Mouse (Mus musculus) gastrocnemius, postnatal 4 days (tissue): ENCODE results near the gene Stpg1. TPM values are rescaled to one million over a fixed set of nuclear protein-coding genes. Genes with fewer than 3 reads are reported as not detected.

Source experiments
- DNase-seq, 2 experiments: peaks; one replicate each; pipeline ENCODE4 v3.0.0; 2021 to 2022; ENCODE audit warnings: low spot score in 2 of 2, mixed read lengths in 2 of 2
- total RNA-seq, 2 experiments: library from RNA; stranded (reverse); gene quantifications; 2 replicates each; pipeline ENCODE4 v1.2.3; 2021

Gene Stpg1
- total RNA-seq, 2 experiments from 2014 or later: not detected

- no peak for DNase-seq
Observed at GRCm38 (mm10) chr4:135509515-135509914, 14.9 kb downstream of the Stpg1 start.

- no peak for DNase-seq
Observed at GRCm38 (mm10) chr4:135513865-135514264, 19.3 kb downstream of the Stpg1 start.

DNA sequence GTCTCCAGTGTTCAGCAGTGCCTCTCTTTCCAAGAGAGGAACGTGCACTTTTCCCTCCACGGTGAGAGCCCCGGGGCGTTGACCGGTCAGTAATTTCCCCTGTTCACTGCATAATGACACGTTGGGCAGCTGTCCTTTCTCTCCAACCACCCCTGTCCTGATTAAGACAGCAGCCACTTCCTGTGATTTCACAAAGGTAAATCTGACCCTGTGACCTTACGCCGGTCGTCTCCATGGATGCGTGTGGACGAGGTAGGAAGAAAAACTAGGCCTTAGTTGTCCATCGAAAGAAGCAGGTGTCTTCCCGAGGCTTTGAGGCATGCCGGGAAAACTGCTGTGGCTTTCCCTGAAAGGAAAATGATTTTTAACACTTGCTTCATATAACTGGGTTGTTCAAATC, 20.3 kb downstream of the Stpg1 start:
- DNase-seq: no peak

- peak in 1 of 2 experiments; percentile 51 for DNase-seq
Observed at GRCm38 (mm10) chr4:135516351-135517316, 22.0 kb downstream of the Stpg1 start.

GRCm38 (mm10) chr4:135518135-135518534, 23.5 kb downstream of the Stpg1 start:
- DNase-seq: no peak

GRCm38 (mm10) chr4:135520421-135520820, 25.8 kb downstream of the Stpg1 start:
- no peak for DNase-seq

DNA sequence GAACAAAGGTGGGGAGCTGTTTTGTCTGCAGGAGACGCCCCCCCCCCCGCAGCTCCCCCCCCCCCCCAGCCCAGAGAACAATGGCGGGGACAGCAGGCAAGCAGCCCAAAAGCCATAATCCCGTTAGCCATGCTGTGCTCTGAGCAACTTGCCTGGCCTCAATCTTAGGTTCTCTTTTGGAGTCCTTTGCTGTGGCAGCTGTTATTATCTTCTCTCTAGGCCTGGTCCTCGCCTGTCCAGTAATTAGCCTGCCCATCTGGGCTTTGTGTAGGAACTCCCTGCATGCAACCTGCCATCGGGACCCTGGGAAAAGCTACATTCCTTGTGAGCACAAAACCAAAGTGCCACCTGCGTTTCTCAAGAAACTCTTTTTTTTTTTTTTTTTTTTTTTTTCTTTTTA, 29.3 kb downstream of the Stpg1 start:
- DNase-seq: no peak

GRCm38 (mm10) chr4:135525057-135525456, 30.5 kb downstream of the Stpg1 start:
- no peak for DNase-seq

- DNase-seq: no peak
Observed at GRCm38 (mm10) chr4:135526039-135526710, 31.6 kb downstream of the Stpg1 start.

- DNase-seq: no peak
Observed at GRCm38 (mm10) chr4:135530270-135530669, 35.7 kb downstream of the Stpg1 start.

DNA sequence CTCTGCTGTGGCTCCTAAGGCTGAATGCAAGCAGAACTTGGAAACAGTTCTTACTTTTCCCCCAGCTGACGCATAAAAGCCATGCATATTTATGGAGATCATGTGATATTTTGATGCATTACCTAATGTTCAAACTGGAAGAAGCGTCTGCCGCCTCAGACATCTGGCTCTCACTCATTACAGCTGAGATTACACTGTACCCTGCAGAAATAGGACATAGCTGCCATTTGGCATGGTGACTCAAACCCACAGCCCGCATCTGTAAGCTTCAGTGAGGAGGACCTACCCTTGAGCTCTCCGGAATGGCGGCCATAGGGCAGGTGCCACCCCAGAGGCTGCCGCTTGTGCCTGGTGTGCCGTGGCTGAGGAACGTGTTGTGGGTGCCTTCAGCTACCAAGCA, 36.6 kb downstream of the Stpg1 start:
- no peak for DNase-seq

GRCm38 (mm10) chr4:135531771-135532613, 37.4 kb downstream of the Stpg1 start:
- no peak for DNase-seq

- DNase-seq: no peak
Observed at GRCm38 (mm10) chr4:135533001-135533400, 38.4 kb downstream of the Stpg1 start.

DNA sequence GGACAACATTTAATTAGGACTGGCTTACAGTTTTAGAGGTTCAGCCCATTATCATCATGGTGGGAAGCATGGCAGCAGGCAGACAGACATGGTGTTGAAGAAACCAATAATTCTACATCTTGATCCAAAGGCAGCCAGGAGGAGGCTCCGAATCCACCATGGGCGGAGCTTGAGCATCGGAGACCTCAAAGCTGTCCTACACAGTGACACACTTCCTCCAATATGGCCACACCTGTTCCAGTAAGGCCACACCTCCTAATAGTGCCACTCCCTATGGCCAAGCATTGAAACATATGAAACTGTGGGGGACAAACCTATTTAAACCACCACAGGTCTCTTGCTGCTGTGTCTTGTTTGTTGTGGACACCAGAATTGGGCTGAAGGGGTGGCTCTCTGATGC, 40.4 kb downstream of the Stpg1 start:
- no peak for DNase-seq

- DNase-seq: no peak
Observed at GRCm38 (mm10) chr4:135539056-135539455, 44.5 kb downstream of the Stpg1 start.

DNA sequence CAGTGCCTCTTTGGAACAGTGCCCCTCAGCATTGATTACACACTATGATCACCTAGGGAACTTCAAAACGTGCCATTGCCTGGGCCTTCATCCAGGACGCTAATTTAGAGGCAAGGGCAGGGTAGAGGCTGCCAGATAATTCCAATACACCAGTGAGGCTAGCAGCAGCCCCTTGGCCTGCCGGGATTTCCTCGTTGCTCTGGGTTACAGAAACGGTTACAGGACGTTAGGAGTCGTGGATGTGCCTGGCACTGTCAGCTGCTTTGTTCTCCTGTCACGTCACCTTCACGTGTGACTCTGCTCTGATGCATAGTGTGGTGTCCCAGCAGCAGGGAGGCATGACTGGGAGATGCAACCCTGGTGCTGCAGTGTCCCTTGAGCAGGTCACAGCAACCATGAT, 45.5 kb downstream of the Stpg1 start:
- DNase-seq: no peak

DNA sequence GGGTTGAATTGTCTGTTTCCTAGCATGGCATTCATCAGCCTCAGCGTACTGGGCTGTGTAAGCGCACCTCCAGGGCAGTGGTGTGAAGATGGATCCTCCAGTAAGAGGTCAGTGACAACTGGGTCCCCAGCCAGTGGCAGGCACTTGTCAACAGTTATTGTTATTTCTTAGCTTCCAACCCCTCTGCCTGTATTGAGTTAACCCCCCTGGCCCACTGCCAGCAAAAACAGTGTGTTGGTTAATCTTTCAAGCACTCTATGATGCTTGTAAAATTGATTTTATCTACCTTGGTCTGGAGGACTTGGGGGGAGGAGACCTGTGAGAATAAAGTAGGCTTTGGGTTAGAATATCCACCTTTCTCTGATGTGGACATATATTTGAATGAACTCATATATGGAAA, 49.7 kb downstream of the Stpg1 start:
- peak in 1 of 2 experiments; percentile 28 for DNase-seq

DNA sequence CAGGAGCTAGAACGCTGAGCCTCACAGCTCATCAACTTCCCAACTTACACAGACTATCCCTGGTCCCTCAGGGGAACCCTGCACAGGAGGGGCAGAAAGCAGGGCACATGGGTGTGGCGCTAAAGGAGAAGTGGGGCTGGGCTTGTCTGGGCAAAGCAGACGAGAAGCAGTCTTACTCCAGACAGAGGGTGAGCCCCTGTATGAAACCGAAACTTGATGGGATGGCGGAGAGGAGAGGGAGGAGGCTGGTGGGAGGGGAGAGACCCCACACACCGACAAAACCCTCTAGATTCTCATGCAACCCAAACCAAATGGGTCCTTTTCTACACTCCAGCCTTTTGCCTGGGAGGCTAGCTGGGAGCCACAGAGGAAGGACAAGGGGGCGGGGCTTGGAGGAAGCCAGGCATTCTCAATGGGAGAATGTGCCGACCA, 50.5 kb downstream of the Stpg1 start:
- DNase-seq: no peak

DNA sequence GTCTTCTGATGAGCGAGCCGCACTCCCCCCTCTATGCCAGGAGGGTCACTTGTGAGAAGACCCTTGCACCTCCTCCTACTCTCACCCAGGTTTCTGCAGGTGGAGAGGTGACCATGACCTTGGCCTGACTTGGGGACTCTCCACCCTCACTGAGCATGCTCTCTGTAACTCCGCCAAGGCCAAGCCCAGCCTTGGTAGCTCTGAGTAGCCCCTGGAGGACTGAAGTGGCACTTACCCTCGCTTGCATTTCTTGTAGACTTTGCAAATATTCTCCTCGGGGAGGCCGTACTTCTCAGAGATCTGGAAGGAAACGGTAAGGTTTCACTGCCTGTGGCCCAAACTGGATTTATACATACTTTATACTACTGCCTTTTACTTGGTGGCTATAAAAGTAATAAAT, 51.4 kb downstream of the Stpg1 start:
- no peak for DNase-seq

- no peak for DNase-seq
Observed at GRCm38 (mm10) chr4:135546793-135547192, 52.2 kb downstream of the Stpg1 start.

GRCm38 (mm10) chr4:135547551-135547950, 53.0 kb downstream of the Stpg1 start:
- no peak for DNase-seq
